In the genomic region with DNA sequence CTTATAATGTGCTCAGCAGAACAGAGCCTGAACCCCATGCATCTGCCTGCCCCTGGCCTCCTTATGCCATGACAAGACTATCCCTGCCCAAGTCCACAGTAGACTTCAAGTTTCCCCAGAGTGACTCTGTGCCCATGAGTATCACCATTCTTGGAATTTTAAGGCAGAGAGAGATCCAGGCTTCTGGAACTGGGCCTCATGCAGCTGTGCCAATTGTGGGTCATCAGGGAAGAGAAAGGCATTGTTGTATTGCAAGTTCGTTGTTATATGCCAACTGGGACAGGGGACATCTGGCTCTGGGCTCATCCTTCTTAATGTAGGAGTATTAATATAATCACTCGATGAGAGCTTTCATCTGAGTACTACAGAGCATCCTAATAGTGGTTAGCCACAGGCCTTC, we compare ENCODE assay signal across 25 mouse cellular contexts.
"Had no signal": no experiment of that assay in that cellular context is flagged by ENCODE, and none has a peak within 500 bp of the region (broad histone marks: within the 10 kb centered on the region; RNA-seq: fewer than 3 reads in every experiment).

No protein-coding gene starts in this region.

- H3K4me2 ChIP-seq: heart, embryonic 11.5 days; heart, embryonic 13.5 days; heart, embryonic 15.5 days; hindbrain, embryonic 12.5 days; hindbrain, embryonic 15.5 days; liver, embryonic 11.5 days; liver, embryonic 13.5 days; liver, embryonic 15.5 days had no signal

- H3K27ac ChIP-seq: heart, adult 2 months; heart, embryonic 13.5 days; heart, embryonic 15.5 days; hindbrain, embryonic 12.5 days; hindbrain, embryonic 15.5 days; hindbrain, postnatal 0 days; layer of hippocampus, adult 2 months; left cerebral cortex, adult 2 months; liver, embryonic 13.5 days; liver, embryonic 15.5 days had no signal

- H3K27me3 ChIP-seq: heart, embryonic 13.5 days; heart, embryonic 15.5 days; hindbrain, embryonic 12.5 days; hindbrain, embryonic 15.5 days; liver, embryonic 13.5 days; liver, embryonic 15.5 days had no signal

- H3K9me3 ChIP-seq: heart, embryonic 13.5 days; heart, embryonic 15.5 days; hindbrain, embryonic 12.5 days; hindbrain, embryonic 15.5 days; liver, embryonic 13.5 days; liver, embryonic 15.5 days had no signal

- H3K4me1 ChIP-seq: heart, embryonic 15.5 days; hindbrain, embryonic 15.5 days; liver, embryonic 13.5 days; liver, embryonic 15.5 days had no signal

- H3K9ac ChIP-seq: heart, embryonic 13.5 days; heart, embryonic 15.5 days; hindbrain, embryonic 12.5 days; hindbrain, embryonic 15.5 days; liver, embryonic 13.5 days; liver, embryonic 15.5 days; liver, postnatal 0 days had no signal

- ATAC-seq: hindbrain, postnatal 0 days; intestine, postnatal 0 days; liver, postnatal 0 days had no signal

- DNase-seq: gastrocnemius, postnatal 14 days; gastrocnemius, postnatal 36 days; heart, adult 2 months; heart, postnatal 14 days; heart, postnatal 36 days; kidney, adult 18-20 months; kidney, adult 8-10 months; kidney, postnatal 10 days; kidney, postnatal 25 days; kidney, postnatal 4 days; left cerebral cortex, postnatal 4 days; liver; liver, embryonic 13.5 days; liver, postnatal 0 days had no signal

- H3K4me3 ChIP-seq: heart, adult 2 months; heart, embryonic 13.5 days; heart, embryonic 15.5 days; hindbrain, embryonic 12.5 days; hindbrain, embryonic 15.5 days; layer of hippocampus, adult 2 months; left cerebral cortex, adult 2 months; liver, embryonic 13.5 days; liver, embryonic 15.5 days had no signal

- H3K36me3 ChIP-seq: heart, embryonic 13.5 days; heart, embryonic 15.5 days; hindbrain, embryonic 12.5 days; hindbrain, embryonic 15.5 days; liver, embryonic 13.5 days; liver, embryonic 15.5 days had no signal
